Mouse (Mus musculus) gonadal fat pad, adult 2 months (tissue): ENCODE data around the gene Gabbr2. TPM values are rescaled to one million over a fixed set of nuclear protein-coding genes. Genes with fewer than 3 reads are reported as not detected.
A peak's percentile ranks its signal among the peaks of the same experiment; 100 is the strongest.

ENCODE experiments used
- DNase-seq: peaks from one replicate; pipeline ENCODE4 v3.0.0-alpha.2; 2012; ENCODE audit warnings: low read depth
- polyA plus RNA-seq: library from polyadenylated mRNA; depleted of rRNA; stranded (reverse); fragments of >200 nt; gene quantifications from 2 replicates; pipeline ENCODE4 v1.2.3, GENCODE M21; 2012; rRNA removed

Gene Gabbr2
- polyA plus RNA-seq, result 0.38 and 0.51 TPM in 2 replicates

DNA sequence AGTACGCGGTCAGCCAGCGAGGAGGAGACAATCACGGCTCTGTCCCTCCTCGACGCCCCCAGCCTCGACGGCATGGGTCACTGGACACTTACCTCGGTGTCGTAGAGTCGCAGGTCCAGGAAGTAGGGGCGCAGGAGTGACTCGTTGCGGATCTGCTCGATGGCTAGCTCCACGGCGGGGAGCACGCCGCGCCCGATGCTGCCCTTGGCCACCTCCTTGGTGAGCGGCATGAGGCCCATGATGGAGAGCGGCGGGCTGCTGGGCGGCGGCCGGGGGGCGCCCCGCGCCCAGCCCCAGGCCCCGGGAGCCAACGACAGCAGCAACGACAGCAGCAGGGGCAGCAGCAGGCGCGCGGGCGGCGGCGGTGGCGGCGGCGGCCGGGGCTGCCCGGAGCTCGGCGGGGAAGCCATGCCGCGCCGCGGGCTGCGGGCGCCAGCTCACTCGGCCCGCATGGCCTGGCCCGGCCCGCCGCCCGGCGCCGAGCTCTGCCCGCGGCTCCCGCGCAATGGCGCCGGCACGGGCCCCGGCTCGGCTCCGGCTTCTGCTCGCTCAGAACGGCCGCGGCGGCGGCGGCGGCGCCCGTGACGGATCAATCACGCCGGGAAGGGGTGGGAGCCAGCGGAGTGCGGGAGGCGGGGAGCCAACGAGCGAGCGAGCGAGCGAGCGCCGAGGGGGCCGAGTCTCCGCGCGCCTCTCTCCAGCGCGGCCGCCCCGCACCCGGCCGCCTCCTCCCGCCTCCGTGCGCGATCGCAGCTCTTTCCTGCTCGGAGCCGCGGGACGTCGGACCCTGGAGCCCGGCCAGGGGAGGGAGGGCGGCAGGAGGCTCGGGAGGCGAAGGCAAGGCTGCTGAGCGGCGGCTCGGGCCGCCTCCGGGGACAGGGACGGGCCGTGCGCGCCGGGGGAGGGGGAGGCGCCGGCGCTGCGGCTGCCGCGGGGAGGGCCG is at the start of gene Gabbr2:
Gene Gabbr2 (minus strand): TSS at position 858 of the 943 bp plus-strand sequence.
- no peak for DNase-seq

DNA sequence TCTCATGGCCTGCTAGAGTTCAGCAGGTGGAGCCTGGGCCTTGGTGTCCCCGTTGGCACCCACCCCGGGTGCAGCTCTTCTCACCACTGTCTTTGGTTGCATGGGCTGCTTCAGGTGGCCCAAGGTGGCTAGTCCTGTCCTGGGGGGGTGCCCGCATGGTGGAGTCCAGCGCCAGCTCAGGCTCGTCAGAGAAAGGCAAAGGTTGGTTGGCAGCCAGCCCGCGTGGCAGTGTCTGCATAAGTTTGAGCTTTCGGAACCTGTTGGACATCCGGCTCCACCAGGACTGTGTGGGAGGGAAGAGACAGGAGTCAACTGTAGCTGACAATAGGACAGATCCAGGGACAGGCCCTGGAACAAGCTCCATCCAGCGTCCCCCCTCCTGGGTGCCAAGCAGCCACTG is 47.9 kb upstream of the Gabbr2 start:
- DNase-seq, result no peak

DNA sequence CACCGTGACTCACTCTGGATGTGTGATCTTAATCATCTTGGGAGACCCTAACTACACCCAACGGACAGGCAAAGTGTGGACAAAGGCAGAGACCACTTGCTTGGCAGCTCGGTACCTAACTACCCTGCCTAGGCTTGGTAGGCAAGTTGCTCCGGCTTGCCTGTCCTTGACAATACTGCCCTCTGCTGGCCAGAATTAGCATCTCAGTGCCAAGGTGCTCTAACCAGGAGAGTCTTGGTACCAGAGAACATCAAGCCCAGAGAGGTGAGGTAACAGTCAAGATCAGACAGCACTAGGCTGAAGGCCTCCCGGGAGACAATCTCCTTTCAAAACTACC is 45.6 kb upstream of the Gabbr2 start:
- peak; percentile 4 for DNase-seq

DNA sequence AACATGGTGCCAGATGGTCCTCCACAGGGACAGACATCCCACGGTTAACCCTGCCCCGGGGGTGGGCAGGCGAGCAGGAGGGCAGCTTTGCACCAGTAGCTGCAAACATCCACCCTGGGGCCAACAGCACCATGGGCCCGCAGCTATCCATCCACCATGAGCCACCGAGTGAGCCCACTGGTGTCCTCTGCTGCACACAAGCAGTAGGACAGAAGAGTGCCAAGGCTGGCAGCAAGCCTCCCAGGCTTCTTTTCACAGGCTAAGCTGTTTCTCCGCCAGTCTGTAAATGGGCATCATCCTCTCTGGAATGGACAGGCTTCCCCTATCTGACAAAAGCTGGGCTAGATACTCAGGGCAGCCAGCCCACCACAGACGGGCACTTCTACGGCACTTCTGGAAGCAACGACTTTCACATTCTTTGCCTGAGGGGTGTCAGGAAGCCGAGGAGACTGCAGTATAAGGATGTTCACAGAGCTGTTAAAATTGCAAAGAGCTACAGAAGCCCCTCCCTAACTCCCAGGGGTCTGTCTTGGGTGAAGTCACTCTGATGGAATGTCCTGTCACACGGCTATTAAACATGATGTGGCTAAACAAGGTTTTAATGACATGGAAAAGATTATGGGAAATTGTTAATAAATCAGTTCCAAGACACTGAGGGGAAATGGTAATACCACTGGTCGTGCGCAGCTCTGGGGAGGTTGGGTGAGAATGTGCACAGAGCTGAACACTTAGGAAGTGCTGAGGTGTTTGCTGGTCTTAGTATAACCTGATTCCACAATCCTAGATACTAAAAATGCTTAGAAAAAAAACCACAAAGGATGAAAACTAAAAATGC is 45.0 kb upstream of the Gabbr2 start:
- DNase-seq, result no peak

DNA sequence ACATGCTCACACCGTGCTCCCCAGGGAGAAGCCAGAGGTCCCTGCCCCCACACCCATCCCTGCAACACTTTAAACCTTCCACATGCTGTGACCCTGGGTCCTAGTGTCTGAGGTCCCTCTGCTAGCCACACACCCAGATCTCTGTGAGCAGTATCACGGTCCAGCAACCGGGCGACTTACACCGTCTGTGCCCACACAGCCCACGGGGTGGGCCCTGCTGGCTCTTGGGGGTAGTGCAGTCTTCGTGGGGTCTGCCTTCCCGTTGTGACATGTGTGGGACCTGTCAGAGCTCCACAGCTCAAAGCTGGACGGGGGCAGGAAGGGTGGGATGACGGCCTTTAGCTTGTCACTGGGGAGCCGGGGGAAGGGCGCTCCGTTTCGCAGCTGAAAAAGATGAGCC is 43.9 kb upstream of the Gabbr2 start:
- no peak for DNase-seq

DNA sequence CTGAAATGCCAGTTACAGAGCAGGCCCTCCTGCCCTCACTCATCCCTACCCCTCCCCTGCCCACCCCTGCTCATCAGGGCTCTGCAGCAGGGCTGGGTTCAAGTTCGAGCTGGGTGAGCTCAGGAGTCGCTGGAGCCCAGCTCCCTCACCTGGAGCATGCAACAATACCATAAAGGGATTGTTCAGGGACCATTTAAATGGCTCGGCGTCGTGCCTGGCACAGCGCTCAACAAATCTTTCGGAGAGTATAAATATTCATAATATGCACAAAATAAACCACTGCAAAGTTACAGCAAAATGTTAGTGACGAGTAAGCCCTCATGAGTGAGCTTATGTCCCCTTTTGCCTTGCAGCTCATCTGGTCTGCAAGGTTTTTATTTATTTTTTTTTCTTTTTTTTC is 40.5 kb upstream of the Gabbr2 start:
- DNase-seq, result no peak

DNA sequence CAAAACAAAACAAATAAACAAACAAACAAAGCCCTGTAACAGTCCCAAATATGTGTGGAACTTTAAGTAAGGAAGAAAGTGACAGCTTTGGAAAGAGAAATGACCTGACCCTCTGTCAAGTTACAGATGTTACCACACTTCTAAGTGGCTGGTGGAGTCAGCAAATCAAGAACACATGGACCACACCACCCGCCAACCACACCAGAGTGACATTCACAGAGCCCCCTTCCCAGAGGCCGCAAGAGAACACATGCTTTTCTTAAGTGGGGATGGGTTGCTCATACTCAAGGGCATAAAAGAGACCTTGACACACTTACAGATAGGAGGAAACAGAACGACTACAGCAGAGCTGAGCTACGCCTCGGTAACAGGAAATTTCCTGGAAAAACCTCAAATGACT is 37.1 kb upstream of the Gabbr2 start:
- DNase-seq, result no peak

DNA sequence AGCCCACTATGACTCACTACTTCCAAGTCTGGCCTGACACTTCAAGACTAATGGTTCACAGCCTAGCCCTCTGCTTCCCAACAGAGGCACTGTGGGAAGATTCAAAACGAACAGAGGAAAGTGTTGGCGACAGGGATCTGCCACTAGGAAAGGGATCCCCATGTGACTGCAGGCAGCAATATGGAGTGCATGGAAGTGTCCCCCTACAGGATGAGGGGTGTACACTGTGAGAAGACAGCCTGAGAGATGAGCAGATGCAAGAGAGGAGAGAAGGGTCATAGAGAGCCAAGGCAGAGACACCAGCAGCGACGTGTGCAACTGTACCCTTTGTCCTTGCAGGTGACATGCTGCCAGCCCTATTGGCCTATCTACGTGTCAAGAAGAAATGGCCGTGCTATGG is 32.3 kb upstream of the Gabbr2 start:
- DNase-seq, result no peak

DNA sequence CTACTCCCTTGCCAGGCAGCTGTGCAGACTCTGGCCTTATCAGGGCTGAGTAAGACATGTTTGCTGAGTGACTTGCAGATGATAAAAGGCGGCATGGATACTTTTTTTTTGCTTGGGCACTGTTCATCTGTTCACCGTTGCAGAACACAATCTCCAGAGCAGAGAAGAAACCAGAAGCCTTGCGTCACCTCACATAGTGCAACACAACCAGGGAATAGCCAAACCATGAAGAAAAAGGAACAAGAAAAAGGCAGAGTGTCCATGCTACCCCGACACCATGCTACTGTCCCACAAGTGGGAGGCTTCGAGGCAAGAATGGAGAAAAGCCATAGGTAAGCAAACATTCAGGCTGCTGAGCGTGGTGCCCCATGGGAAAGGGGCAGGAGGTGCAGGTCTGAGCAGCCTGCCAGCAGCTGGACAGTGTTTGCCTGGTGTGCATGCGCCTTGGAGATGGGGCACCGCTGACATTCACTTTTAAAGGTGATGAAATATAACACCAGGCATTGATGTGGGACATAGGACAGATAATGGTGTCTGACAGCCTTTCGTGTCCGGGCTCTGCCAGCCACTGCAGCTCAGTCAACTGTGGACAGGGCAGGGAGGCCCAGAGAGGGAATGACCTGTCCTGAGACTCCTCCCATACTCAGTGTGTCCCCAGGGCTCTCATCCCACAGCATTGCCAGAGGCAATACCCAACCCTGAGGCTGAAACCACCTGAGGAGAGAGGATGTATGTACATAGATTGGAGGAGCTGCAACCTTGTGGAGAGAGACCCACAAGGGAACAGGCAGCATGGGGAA is 31.3 kb upstream of the Gabbr2 start:
- no peak for DNase-seq

DNA sequence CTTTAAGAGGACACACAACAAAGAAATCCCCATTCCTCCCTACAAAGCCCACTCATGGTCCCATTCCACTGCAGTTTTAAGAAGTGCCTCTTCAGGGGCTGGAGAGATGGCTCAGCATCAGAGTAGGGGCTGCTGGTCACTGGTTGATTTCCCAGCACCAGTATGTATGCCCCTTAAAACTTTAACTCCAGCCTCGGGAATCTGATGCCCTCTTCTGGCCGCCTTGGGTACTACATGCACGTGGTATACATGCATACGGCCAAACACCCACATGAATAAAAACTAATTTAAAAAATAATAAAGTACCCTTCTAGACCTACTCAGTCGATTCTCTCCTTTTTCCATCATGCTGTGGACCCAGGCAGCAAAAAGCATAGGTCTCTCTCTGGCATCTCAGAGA is 28.9 kb upstream of the Gabbr2 start:
- DNase-seq, result no peak

DNA sequence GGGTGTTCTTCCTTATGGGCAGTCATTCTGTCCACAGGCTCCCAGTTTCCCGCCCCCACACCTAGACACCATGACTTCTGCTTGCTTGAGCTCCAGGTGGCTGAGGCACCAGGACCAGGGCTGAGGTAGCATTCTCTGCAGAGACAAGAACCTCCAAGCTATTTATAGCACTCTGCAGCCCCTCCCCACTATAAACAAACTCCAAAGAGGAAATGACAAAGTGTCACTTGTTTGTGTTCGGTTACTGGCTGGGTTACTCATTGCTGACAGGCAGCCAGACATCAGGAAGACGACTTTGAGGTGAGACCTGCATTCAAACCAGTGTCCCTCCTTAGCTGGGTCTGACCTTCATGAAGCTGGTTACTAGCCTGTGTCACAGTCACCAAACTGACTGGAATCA is 23.5 kb upstream of the Gabbr2 start:
- DNase-seq, result no peak

DNA sequence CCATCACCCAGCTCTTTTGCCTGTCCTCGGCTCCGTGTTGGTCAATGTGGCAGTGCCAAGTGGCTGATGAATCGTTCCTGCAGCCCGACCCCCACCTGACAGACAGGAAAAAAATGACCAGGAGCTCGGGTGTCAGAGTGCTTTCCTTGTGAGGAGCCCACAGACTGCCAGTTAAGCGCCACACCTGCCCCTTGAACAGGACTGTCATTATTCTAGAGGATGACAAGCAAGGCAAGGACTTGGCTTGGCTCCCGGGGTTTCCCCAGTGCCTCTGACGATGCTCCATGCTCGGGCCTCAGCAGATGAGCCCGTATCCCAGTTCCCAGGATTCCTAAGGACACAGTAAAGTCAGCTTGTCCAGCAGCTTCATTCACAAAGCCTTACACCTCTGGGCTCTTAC is 20.8 kb upstream of the Gabbr2 start:
- no peak for DNase-seq

DNA sequence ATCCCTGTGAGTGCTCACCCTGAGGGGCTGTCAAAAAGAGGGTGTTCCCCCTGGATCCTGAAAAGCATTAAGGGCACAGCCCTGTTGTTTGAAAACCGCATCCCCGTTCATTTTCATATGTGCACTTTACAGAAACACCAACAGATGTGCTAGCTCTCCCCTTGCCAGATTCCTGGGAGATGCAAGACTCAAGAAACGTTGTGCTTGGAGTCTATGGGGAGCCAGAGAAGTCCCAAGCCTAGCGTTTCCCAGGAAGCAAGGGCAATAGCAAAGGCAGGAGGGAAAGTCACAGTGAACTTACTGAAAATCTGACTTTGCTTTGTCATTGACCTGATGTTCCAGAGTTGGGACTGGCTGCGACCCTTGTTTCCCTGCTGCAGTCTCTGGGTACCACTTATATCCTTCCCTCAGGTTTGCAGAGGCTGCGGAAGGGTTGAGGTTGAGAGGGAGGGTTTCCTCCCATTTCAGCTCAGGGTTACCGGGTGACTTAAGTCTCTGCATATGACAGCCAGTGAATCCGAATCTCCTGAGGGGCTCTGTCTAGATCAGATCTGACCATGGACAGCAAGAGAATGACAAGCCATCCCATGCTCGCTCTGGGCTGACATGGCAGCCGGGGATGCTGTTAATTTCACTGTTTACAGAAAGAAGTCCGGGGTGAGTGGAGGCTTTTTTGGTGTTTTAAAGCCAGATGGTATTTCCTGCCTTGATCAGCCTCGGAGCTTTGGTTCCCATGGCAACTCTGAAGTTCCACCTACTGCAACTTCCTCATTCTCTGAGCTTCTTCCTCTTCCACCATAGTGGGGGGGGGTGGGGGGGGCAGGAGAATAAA is 18.9 kb upstream of the Gabbr2 start:
- DNase-seq, result no peak

DNA sequence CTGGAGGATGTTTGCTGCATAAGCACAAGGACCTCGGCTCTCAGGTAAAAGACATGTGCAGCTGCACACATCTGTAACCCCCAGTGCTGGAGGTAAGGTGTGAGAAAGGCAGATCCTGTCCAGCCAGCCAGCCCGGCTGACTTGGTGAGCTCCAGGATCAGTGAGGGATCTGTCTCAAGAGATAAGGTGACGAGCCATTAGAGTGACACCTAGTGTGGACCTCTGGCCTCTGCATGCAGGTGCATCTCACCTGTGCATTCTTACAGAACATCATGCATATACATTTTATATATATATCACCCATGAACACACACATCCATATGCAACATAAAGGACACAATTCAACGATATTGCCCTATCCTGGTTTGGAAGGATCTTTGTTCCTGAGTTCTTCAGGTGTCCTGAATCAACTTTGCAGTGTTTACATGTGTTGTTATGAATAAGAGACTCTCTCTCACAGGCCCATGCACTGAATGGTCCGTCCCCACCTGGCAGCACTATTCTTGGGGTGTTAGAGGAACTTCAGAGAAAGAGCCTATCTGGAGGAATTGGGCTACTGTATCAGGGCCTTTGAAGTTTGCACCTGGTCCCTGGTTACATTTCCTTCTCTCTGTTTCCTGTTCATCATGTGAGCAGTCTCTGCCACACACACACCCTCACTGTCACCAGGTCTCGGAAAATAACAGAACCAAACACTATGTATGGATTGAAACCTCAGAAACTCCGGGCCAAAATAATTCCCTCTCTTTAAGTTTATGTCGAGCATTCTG is 9.1 kb upstream of the Gabbr2 start:
- no peak for DNase-seq

DNA sequence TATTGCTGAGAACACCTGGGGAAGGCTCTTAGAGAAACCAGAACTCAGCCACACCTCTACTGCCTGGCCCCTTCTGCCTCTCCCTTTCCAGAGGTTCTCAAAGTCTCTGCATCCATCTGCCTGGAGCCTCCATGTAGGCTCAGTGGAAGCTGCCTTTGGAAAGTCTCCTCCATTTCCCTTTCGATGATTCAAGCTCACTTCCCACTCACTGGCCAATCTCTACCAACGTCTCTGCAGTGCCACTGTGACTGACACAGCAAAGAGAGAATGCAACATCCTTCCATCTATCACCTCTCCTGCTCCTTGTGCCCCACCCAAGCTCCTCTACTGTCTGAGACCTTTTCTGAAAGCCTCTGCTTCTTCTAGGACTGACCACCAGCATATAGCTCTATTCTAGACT is 6.3 kb upstream of the Gabbr2 start:
- no peak for DNase-seq

DNA sequence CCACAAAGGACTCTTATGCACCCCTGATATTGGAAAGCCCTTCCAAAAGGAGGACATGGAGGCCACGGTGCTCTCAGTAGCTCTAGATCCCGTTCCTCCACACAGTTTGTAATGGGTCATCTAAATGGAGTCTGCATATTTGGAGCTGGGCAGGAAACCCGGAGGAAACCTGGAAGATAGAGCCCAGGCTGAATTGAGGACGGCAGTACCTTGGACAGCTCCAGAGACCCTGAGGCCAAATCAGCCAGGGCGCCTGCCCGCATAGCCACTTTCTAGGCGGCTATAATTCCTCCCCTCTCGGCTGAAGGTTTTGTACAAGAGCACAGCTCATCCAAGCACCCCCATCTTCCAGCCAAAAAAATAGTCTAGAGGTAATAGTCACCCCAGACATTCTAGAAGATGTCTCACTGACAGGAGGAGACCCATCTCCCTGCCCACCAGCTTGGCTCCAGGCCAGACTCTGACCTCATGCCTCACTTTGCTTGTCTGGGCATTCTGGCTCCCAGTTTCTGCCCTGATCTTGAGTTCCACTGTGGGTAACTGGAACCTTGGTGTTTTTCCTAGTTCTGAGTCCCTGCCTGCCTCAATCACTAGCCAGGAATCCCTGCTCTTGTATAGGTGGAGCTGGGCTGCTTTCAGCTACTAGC is 1.3 kb upstream of the Gabbr2 start:
- no peak for DNase-seq

DNA sequence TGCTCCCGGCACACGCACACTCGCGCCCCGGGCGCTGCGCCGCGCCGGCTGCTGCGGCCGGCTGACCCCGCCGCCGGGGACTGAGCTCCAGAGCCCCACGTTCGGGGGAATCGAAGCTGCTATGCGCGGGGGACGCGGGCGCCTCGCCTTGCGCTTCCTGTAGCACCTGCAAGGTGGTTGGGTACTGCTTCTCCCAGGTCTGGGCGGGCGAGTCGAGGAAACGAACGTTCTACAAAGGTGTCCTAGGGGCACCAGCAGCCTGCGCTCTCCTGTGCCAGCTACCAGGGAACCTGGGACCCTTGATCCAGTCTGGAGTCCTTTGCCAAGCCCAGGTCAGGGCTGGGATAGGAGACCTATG is 265 bp upstream of the Gabbr2 start:
- no peak for DNase-seq

DNA sequence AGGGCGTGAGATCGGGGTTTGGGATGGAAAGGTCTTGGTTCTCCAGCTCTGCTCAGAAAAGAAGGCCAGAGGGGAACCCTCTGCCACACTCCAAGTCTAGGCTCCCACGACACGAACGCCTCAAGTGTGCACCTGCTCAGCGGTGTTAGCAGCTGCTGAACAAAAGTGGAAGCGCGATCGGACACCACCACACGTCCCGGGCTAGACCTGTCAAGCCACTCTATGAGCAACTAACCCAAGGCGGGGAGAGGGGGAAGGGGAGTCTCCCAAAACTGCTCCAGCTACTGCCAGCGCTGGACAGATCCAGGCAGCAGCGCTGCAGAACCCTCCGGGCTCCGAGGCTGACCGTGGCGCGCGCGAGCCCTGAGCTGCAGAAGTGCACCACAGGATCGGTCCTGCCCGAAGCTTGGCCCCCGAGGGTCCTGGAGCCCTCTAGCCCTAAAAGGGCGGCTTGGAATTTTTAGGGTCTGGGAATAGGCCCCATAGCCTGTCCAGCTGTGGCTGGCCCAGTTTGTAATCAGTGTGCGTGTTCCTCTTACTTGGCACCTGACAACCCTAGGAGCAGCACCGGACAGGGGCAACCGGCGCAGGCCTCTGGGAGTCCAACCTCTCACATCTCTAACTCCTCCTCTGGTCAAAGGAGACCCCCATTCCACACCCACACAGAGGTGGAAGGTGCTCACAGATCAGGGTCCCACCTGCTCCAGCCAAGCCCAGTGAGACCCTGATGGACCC is 1.2 kb downstream of the Gabbr2 start:
- no peak for DNase-seq

DNA sequence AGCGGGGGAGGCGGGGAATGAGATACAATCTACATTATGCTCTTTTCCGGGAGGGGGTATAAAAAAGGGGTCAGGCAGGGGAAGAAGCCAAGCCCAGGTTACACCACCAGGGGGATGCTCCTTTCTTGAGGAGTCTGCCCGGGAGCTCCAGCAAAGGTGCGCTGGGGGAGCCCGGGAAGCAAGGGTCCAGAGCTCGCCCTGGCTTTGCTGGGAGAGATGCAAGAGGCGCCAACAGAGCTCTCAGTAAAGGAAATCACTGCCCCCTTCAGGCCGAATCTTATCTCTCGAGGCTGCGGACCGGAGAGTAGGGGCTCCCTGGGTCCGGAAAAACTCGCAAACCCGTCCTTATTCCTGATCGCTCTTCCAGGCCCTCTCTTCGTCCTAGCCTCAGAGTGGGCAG is 1.8 kb downstream of the Gabbr2 start:
- no peak for DNase-seq
